Mouse (Mus musculus) MN1 (cell line): ENCODE results near the gene Frmd8.

ENCODE experiments used
- DNase-seq: peaks from one replicate; pipeline ENCODE4 v3.0.0-alpha.2; 2016; ENCODE audit warnings: low spot score

The Frmd8 gene

DNA sequence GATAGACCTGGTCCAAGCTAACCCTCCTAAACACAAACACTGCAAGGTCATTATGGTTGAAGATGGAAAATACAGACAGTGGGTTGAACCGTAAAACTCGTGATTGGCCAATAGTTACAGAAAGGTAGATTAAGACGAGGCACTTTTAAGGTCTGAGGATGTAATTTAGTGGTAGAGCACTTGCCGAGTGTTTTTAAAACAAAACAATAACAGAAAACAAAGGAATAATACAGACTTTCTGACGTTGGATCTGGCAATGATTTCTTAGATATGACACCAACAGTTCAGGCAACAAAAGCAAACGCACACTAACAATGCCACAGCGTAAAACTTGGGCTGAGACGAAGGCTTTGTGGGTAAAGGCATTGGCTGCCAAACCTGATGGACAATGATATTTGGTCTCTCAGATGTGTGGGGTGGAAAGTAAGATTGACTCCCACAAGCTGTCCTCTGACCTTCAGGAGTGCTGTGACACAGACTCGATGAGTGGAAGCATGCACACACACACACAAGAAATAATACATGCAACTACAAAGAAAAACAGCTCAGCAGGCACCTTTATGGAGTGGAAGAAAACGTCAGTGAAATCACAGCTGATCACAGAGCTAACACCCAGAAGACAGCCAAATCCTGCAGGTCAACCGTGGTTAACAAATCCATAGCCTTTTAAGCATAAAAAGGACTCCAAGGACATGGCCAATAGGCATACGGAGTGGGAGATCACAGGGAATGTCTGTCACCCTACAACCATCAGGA is 36.8 kb downstream of the Frmd8 start:
- DNase-seq = no peak

DNA sequence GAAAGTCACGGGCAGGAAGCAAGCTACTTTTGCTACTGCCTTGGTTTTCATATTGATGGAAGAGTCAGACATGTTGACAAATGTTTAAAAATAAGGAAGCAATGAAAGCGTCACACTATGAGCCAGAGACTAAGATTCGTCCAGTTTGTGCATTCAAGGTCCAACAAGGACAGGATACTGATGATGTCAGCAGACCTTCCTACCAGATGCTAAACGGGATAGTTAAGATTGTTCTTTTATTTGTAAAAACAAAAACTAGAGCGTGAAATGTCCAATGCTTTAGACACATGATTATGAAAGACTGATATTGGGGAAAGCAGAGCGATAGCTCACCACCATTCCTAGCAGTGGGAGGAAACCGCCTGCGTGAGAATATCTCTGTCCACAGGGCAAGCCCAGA is 37.5 kb downstream of the Frmd8 start:
- DNase-seq = no peak

DNA sequence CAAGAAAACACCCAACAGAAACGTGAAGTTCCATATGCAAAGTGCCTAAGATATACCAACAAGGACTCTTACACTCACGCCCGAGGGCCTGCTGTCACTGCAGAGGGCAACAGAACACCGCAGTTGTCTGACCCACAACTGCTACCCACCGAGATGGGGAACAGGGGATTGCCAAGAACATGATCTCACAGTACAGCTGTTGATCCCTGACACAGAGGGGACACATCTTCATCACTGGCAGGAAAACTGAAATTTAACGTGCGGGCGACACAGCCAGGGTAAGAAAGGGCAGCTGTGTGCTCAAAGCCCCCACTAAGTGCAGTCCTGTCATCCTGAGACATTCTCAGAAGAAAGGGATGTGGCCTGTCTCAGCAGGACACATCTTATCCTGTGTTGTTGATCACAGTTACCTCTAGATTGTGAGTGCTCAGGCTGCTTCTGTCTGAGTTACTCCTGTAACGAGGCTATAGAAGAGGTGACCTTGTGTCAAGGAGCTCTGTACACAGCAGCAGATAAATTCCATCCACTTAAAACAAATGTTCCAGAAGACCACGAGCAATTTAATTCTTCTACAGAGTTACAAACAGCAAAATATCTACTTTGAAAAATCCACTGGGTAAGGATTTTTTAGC is 38.0 kb downstream of the Frmd8 start:
- DNase-seq = no peak

DNA sequence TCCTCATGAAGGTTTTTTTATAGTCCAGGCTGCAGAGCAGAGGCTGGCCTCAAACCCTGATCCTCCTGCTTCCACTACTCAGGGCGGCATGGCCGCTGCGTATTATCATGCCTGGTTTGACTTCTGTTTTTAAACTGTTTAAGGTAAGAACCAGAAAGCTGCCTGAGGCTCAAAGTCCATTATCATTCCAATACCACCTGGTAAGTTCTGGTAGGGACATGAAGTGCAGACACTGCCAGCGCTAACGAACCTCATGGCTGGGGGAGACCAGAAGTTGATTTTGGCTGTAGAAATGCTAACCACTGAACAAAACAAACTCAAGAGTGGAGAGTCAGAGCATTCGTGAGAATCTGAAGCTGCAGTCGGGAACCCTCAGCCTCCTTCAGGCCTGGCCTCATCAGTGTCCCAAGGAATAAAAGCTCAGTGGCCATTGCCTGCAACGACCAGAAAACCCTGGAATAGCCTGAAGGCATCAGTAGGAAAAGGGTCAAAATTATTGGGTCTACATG is 39.1 kb downstream of the Frmd8 start:
- no peak for DNase-seq

DNA sequence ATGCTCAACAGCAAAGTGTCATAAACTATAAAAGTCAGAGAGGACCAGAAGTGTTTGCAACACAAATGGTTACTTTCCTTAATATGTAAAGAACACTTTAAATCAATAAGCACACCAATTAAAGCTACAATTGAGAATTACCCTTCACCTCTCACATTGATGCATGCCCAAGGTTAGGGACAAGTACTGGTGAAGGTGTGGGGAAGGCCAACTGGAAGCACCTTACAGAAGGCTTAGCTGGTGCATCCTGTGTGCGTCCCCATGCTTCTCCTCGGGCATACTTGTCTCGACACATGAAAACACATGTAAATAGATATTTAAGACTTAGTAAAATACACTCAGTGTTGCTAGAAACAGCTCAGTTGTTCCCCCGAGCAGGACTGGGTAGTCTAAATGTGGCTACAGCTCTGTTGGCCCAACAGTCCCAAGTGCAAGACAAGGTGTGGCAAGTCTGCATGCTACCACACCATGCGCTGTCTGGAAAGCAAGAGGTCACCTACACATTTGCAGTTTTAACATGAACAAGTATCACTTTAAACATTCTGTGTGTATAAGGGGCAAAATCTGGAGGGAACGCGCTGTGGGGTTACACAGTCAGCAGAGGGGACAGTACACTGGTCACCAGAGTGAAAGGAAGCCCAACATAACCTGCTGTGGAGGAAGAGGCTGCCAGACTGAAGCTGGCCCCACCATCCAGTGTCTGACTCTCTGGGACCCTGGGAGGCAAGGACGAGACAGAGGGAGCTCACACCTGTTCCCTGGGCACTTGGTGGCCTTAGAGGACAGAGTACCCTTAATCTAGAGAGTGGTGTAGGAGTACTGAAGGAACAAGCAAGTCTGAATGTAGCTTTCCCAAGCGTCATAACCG is 39.8 kb downstream of the Frmd8 start:
- no peak for DNase-seq

DNA sequence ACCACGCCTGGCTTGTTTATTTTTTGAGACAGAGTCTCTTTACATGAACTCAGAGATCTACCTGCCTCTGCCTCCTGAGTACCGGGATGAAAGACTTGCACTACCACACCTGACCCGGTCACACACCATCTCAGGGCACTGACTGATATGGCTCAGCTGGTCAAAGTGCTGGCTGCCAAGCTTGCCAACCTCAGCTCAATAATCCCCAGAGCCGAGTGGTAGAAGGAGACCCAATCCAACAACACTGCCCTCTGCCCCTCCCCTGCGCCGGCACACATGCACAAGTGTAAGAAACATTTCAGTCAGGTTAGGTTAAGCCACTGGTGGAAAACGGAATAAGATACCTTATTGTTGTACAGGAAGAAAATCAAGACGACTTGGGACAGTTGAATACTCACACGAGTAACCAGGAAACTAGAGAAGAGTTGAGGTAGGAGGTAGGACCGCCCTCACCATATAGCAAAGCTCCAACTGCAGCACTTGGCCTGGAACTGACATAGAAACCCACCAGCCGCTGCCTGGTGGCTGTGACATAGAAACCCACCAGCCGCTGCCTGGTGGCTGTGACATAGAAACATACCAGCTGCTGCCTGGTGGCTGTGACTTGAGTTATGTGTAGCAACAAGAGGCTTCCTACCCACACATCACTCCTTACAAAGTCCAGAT is 40.7 kb downstream of the Frmd8 start:
- DNase-seq = no peak

DNA sequence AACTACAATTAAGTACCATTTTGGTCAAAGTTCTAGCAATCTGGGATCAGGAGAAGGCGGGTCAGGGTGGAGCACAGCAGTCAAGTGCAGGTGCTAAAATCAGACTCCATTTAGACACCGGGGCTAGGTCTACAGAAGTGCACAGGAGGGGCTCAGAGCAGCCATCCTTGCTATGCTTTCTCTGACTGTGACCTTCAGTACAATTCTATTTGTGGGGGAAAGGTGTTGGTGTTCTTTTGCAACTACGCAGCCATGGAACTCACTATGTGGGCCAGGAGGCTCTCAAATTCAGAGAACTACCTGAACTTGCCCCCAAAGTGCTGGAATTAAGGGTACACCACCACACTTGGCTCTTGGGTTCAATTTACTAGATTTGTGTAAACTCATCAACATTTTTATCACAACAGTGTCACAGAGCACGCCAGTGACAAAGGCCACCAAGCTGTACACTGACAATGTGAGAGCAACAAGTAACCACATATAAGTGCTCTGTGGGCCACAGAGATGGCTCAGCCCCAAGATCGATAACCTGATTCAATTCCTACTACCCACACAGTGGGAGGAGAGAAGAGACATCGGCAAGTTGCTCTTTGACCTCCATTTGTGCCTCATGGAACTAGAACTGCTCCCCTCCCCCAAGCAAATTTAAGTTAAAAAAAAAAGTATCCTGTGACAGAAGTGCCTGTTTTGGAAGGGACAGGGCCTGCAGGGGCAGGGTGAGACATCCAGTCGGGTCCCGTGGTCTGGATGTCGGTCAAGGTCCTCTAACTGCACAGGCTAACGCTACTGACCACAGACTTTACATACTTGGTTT is 41.6 kb downstream of the Frmd8 start:
- DNase-seq = no peak

DNA sequence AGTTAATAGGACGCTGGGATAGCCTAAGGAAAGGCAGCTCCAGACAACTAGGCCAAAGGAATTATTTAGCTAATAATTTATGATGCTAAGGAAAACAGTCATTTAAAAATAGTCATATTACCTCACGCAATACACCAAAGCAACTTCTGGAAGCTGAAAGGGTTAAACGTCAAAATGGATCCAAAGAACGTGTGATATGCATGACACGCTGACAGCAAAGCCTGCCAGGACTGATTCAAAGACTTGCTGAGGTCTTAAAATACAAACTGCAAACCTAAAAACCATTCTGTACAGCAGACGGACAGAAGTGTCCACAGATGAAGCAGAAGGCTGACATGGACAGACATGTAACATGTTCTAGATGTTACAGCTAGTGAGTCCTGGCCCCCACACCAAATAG is 42.7 kb downstream of the Frmd8 start:
- DNase-seq = no peak

DNA sequence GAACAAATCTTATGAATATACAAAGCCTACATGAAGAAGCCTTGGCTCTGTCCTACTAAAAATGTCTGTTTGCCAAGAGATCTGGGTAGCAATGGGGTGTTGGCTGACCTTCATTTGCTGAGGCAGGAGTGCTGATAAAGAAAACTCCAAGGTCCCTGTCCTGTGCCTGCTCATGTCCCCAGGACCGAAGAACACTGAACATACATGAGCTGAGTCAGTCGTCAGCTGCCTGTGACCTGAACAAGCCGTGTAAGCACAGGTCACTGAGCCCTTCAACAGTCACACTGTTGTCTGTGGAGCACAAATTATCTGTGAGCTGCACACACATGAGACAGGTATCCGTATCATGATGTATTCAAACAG is 43.1 kb downstream of the Frmd8 start:
- no peak for DNase-seq

DNA sequence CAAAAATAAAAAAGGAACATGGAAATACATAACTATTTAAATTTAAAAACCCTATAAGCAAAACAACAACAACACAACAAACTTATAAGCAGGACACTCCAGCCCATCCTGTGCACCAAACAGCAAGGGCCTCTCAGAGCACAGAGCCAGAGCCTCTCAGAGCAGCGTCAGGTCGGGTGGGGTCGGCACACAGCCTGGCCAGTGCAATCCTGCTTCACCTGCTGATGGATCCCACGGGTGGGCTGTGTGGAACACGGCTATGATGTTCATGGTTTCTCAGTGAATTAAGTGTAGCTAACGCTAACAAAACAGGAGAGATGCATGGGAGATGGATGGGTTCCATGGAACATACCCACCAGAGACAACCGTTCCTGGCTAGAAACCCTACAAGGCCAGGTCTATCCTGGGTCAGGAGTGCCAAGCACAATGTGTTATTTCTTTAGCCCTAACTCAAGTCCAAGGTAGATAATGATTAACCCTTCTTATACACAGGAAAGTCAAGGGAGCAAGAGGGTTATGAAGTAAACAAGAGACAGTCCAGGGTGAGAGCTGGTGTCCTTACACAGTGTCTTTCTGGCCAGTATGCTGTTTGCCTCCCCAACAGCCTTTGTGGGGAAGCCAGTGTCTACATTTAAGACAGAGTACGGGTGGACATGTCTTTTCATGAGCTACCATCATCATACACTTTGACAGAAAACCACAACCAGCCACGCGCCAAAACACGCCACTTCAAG is 43.7 kb downstream of the Frmd8 start:
- no peak for DNase-seq

DNA sequence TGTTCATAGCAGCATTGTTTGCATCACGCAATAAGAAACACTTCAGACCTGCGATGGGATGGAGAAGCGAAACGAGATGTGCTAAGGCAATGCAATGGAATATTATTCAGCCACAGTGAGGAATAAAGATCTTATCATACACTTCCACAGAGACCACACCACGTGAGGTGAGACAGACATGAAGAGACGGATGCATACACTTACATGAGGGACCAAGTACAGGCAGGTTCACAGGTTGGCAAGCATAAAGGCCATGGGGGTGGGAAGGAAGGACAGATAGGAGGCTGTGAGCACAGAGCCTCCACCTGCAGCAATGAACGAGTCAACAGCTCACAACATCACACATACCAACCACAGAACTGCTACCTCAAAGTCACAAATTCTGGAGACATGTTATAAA is 44.3 kb downstream of the Frmd8 start:
- DNase-seq = no peak

DNA sequence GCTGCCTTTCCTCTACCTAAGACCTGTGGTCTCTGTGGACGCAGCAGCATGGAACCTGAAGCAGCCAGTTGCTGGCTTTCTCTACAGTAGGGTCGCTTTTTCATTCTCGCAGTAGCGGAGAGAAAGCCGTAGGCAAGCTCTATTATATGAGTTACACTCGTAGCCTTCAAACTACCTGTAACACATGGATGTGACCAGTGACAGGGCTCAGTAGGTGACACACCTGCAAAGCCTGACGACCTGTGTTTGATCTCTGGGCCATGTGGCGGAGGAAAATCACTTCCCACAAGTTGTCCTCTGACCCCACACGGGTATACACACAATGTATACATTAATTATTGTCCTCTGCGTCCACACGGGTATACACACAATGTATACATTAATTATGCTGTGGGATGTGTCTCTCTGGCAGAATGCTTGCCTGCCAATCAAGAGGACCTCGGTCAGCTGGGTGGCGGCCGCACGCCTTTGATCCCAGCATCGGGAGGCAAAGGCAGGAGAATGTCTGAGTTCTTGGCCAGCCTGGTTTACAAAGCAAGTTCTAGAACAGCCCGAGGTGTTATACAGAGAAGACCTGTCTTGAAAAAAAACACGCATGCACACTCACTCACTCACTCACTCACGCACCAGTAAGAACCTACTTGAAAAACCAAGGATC is 45.0 kb downstream of the Frmd8 start:
- DNase-seq = no peak

DNA sequence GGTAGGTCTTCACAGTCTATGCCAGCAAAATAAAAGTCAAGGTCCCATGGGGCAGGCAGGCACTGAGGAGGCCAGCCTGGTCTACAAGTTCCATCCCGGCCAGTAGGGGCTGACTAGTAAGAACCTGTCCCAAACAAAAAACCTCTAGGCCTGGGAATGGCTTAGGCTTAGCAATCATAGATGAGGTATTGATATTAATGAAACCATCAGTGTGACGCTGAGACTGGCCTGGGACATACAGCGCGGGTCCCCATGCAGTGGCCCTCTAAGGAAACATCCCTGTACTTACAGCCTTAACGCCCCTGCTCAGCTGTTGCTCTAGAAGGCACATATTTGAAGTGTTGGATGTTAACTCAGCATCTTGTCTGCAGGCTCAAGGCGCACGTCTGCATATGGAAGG is 46.2 kb downstream of the Frmd8 start:
- DNase-seq = no peak

DNA sequence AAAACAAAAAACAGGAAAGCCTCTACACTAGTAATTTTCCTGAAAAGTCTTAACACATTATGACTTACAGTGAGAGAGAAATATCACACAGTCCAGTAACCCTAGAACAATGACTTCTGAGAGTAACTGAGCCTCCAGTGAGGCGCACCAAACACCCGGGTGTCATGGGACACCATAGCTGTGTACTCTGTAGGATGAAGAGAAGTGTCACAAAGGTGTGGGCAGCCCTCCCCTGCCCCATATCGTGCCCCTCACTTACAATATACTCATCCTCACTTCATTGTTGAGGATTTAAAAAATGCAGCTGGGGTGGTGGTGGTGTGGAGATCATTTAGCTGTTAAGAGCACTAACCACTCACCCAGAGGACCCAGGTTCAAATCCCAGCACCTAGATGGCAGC is 46.9 kb downstream of the Frmd8 start:
- DNase-seq = no peak

DNA sequence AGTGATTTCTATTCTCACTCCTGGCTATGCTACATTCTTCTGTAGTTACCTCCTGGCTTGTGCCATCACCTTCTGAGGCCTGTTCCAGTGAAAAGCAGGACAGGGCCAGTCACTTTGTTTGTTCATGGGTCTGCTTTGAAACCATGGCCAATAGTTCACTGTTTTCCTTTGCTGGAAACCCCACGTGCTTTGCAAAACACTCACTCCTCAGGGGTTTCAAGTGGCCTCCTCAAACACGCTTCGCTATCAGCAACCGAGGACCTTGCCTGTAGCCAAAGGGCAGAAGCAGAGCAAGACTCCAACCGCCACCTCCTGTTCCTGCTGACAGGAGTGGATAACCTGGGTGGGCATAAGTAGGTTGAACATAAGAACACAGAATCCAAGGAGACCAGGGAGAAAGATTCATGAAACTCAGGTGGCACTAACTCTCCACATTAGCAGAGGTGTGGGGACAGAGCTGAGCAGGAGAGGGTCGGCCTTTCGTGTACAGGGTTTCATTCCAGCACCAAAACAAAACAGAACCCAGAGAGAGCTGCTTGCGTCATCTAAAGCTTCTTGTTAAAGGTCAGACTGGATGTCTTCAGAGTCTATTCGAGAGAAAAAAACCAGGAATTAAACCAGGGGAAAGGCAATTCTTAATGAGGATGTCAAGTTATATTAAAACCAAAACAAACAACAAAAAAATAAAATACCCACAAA is 47.5 kb downstream of the Frmd8 start:
- DNase-seq = no peak

DNA sequence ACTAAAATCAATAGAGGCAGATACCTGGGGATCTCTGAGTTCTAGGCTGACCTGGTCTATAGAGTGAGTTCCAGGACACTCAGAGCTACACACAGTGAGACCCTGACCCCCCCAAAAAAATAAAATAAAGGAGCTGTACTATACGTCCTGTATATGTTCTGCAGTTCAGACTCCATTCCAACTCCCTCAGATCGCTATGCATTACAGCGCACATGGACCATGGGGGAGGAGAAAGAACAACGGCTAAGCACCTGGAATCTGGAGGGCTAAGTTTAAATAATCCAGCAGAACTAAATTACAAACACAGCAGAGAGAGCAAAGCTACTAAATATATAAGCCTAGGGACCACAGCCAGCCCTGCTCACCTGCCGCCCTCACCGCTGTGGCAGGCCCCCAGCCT is 48.0 kb downstream of the Frmd8 start:
- DNase-seq = no peak

DNA sequence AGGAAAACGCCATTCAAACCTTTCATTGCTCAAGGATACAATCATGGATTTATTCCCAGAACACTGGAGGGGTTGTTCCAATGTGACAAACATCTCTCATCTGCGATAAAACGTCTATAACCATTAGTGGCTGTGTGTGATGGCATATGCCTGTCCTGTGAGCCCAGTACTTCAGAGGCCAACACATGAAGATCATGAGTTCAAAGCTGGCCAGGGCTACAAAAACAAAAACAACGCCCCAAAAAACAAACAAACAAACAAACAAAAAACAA is 48.4 kb downstream of the Frmd8 start:
- no peak for DNase-seq

DNA sequence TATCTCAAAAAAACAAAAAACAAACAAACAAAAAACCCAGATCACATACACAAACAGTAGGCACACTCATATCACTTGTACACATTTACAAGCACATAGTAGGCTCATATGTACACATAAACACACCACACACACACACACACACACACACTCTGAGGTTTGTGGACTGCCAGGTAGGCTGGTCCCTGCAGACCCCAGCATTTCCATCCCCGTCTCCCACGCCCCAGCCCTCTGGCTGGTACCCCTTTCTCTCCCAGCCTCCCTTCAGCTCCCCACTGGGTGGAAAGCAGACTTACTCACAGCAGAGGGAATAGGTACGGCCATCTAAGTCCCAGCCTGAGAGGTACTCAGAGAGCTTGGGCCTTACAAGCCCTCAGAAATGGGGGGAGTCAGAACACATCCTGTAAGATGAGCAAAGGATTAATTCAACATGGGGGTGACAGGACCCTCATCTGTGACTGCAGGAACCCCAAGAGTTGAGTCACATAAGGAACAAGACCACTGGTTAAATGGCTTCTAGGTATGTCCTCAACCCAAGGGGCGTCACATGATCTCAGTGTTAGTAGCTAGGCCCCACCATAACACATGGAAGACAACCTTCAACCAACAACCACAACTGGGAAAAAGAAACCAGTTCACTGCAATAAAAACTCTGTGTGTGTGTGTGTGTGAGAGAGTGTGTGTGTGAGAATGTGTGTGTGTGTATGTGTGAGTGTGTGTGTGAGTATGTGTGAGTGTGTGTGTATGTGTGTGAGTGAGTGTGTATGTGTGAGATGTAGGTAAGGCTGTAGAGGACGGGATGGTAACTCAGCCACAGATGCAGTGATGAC is 49.0 kb downstream of the Frmd8 start:
- DNase-seq = no peak
